Mouse (Mus musculus): ENCODE results near the gene Aoc2.
"Not testable (repeated sequence)": the region's sequence is repeated elsewhere in the genome, so short reads cannot be mapped to it uniquely, and the experiment has no call there.

DNA sequence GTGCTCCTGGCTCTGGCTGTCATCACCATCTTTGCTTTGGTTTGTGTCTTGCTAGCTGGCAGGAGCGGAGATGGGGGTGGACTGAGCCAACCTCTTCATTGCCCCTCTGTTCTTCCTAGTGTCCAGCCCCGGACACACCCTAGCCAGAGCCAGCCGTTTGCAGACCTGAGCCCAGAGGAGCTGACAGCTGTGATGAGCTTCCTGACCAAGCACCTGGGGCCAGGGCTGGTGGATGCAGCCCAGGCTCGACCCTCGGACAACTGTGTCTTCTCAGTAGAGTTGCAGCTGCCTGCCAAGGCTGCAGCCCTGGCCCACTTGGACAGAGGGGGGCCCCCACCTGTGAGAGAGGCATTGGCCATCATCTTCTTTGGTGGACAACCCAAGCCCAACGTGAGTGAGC lies 6.1 kb downstream of the Aoc2 start:
- TF ChIP-seq CTCF (IDR thresholded peaks at IDR 0.05); EP300 (IDR thresholded peaks at IDR 0.05; ENCODE audit: insufficient read depth, low read depth, low read length): not testable (repeated sequence)

Measured in heart, adult 2 months (tissue).